Mouse (Mus musculus) midbrain, embryonic 11.5 days (tissue): ENCODE results near the gene Top3a. TPM values are rescaled to one million over a fixed set of nuclear protein-coding genes. Genes with fewer than 3 reads are reported as not detected.

ENCODE experiments used
- ATAC-seq: fragments of 200-750 bp; cut with Nextera tagmentation; 2 replicates; pipeline ENCODE4 v1.8.0; 2017; ENCODE audit warnings: moderate TSS enrichment, moderate library complexity; ENCODE audit not compliant: low FRiP score
- DNase-seq: peaks from one replicate; pipeline ENCODE4 v3.0.0; 2015; ENCODE audit warnings: low spot score; ENCODE audit errors: missing footprints
- H3K27ac ChIP-seq: fragments of 300-500 bp; sonication (generic); 2 replicates; pipeline ENCODE4 v1.5.1; 2014; ENCODE audit warnings: low read depth, low read length
- H3K27me3 ChIP-seq: fragments of 300-500 bp; sonication (generic); 2 replicates; pipeline ENCODE4 v1.6.1; 2014; ENCODE audit warnings: mild to moderate bottlenecking, low read length, moderate library complexity, mixed read lengths; ENCODE audit not compliant: control insufficient read depth, insufficient read depth
- H3K36me3 ChIP-seq: fragments of 300-500 bp; sonication (generic); 2 replicates; pipeline ENCODE4 v1.6.1; 2014; ENCODE audit warnings: mild to moderate bottlenecking, low read length, moderate library complexity, mixed read lengths; ENCODE audit not compliant: control insufficient read depth, insufficient read depth
- H3K4me1 ChIP-seq: fragments of 300-500 bp; sonication (generic); 2 replicates; pipeline ENCODE4 v1.6.1; 2014; ENCODE audit warnings: low read length; ENCODE audit not compliant: control insufficient read depth, insufficient read depth
- H3K4me2 ChIP-seq: fragments of 300-500 bp; sonication (generic); 2 replicates; pipeline ENCODE4 v1.6.1; 2014; ENCODE audit warnings: mild to moderate bottlenecking, moderate library complexity
- H3K4me3 ChIP-seq: fragments of 300-500 bp; sonication (generic); 2 replicates; pipeline ENCODE4 v1.5.1; 2014; ENCODE audit warnings: low read depth, low read length
- H3K9ac ChIP-seq: fragments of 300-500 bp; sonication (generic); 2 replicates; pipeline ENCODE4 v1.6.1; 2014; ENCODE audit warnings: low read length
- H3K9me3 ChIP-seq: fragments of 300-500 bp; sonication (generic); 2 replicates; pipeline ENCODE4 v1.6.1; 2016; ENCODE audit warnings: low read length; ENCODE audit not compliant: control insufficient read depth
- WGBS: fragments of 180-500 bp; shearing (Covaris S2); extraction: QIAGEN DNeasy Blood & Tissue Kit; methylation state at CpG from one replicate; pipeline ENCODE4 v1.1.7; 2014; 5-methylcytosine and 5-hydroxymethylcytosine counted together
- polyA plus RNA-seq: library from polyadenylated mRNA; unstranded; fragments of >200 nt; fragmentation: Nextera tagmentation; extraction: Ambion mirVana; gene quantifications from 2 replicates; pipeline ENCODE4 v1.2.1, GENCODE M21; 2014

The Top3a gene
- polyA plus RNA-seq, 1 experiment from 2014 or later: 17.4 TPM

DNA sequence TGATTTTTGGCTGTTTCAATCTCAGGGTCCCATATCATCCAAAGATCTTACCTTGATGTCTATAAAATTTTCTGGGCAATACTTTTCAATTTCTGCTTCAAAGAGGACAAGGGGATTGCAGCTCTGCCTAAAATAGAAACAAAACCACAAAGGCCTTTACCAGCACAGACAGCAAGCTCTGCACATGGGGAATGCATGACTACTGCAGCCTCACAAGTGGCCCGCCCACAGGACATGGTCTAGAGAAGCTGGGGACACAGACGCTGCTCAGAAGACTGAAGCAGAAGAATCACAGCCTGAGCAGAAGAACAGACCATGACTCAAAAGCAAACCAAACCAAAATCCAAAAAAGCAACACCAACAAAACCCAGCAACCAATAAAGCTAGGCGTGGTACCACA is 15.5 kb downstream of the Top3a start:
- Histone ChIP-seq H3K4me3 (no peak overlapping the region), H3K9ac (no peak overlapping the region), H3K4me1 (no peaks in the 10 kb centered on the region), H3K4me2 (no peak overlapping the region), H3K36me3 (peaks cover 8% of the 10 kb centered on the region), H3K9me3 (no peaks in the 10 kb centered on the region), H3K27me3 (no peaks in the 10 kb centered on the region), H3K27ac (no peak overlapping the region)
- ATAC-seq (no peak), DNase-seq (no peak)
- WGBS: 89% methylated on average over 3 of the region's 3 CpGs

DNA sequence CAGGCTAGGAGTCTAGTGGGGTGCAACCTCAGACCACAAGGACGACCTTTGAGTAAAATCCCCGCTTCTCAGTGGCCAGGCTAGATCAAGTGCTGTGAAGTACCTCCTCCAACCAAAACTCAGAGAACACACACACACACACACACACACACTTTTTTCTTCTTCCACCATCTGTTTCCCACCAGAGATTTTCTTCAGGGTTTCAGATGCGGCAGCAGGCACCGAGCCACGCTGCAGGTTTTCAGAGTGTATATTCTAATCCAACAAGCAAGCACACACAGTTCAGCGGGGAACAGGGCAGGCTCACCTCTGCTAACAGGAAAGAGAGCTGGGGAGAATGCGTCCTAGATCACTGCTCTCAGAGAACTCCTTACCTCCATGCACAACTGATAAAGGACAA is 21.6 kb downstream of the Top3a start:
- Histone ChIP-seq H3K36me3 (peaks cover 24% of the 10 kb centered on the region), H3K9me3 (no peaks in the 10 kb centered on the region), H3K27me3 (no peaks in the 10 kb centered on the region), H3K4me2 (no peak overlapping the region), H3K9ac (no peak overlapping the region), H3K4me1 (no peaks in the 10 kb centered on the region), H3K4me3 (no peak overlapping the region), H3K27ac (no peak overlapping the region)
- 97% methylated on average over 7 of the region's 7 CpGs for WGBS
- ATAC-seq (no peak), DNase-seq (no peak)

DNA sequence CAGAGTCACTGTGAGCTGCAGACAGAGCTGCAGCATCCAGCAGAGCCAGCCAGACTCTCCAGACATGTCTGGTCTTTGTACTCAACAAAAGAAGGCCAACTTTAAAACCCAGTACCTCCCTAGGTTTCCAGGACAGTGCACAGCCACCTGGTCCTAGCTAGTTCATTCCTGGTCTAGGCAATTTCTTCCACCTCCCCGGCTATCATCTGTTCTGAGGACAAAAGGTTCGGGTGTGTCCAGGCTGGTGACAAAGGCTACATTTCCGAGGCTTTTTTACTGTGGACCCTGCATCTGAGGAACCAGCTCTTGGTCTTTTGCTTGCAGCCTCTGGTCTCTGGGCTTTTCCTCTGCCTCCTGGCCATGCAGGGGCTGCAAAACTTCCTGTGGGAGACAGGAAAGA is 36.8 kb downstream of the Top3a start:
- Histone ChIP-seq H3K27me3 (no peaks in the 10 kb centered on the region), H3K9ac (no peak overlapping the region), H3K4me1 (no peaks in the 10 kb centered on the region), H3K36me3 (peaks cover 14% of the 10 kb centered on the region; the same call in 1 of the 2 replicates), H3K4me3 (no peak overlapping the region), H3K27ac (no peak overlapping the region), H3K9me3 (no peaks in the 10 kb centered on the region), H3K4me2 (no peak overlapping the region)
- ATAC-seq (no peak), DNase-seq (no peak)
- WGBS: 86% methylated on average over 3 of the region's 3 CpGs

DNA sequence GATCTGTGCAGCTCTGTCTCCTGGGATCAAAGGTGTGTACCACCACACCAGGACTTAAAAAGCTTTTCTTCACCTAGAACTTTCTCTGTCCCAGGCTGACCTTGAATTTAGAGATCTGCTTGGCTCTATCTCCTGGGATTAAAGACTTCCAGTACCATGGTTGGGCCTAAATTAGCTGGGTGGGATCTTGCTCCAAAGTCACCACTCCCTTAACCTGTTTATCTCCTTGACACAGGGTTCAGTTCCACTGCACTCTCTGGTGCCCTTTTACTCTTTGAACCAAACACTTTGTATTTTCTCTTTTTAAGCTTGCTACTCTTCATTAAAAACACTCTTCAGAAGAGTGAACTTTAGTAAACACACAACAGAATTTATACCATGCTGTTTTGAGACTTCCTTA is 39.7 kb downstream of the Top3a start:
- Histone ChIP-seq H3K36me3 (peaks cover 7% of the 10 kb centered on the region; the same call in 1 of the 2 replicates), H3K27ac (no peak overlapping the region)

DNA sequence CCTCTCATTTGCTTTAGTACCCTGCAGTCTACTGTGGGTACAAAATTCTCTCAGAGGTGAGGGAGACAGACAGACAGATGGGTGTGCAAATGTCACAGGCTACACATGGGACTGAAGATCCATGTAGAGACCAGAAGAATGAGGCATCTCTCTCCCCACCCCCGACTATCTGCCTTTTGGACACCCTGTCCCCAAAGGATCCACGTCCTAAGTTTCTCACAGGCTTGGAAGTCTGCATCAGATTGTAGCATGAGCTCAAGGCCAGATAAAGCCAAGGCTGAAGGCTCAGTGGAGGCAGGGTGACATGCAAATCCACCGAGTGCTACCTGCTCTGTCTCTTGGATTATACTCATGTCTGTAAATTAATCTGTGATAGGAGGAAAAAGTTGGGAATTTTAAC is 40.7 kb downstream of the Top3a start:
- no peak overlapping the region for H3K4me3 ChIP-seq
- H3K9me3 ChIP-seq: no peaks in the 10 kb centered on the region
- no peak overlapping the region for H3K4me2 ChIP-seq
- H3K27me3 ChIP-seq: no peaks in the 10 kb centered on the region
- H3K9ac ChIP-seq: no peak overlapping the region
- no peak overlapping the region for H3K27ac ChIP-seq
- DNase-seq: peak; percentile 2
- H3K36me3 ChIP-seq: no peaks in the 10 kb centered on the region; the same call in 1 of the 2 replicates
- H3K4me1 ChIP-seq: no peaks in the 10 kb centered on the region
- 83% methylated on average over 3 of the region's 3 CpGs for WGBS
- ATAC-seq: no peak

More for the DNA sequence above, 39.7 kb downstream of the Top3a start:
- Histone ChIP-seq H3K4me3 (no peak overlapping the region), H3K4me2 (no peak overlapping the region), H3K4me1 (no peaks in the 10 kb centered on the region), H3K9me3 (no peaks in the 10 kb centered on the region), H3K9ac (no peak overlapping the region), H3K27me3 (no peaks in the 10 kb centered on the region)
- ATAC-seq: no peak
- DNase-seq: peak; percentile 28

DNA sequence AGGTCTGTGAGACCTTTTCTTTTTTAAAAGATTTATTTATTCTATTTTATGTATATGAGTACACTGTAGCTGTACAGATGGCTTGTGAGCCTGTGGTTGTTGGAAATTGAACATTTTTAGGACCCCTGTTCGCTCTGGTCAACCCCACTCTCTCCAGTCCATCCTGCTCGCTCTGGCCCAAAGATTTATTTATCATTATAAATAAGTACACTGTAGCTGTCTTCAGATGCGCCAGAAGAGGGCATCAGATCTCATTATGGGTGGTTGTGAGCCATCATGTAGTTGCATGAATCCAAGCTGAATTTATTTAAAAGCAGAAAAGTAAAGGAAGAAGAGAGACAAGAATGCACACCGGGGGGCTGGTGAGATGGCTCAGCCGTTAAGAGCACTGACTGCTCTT is 42.0 kb downstream of the Top3a start:
- ATAC-seq (no peak), DNase-seq (no peak)
- no peak overlapping the region for H3K4me3 ChIP-seq
- H3K9ac ChIP-seq: no peak overlapping the region
- H3K27me3 ChIP-seq: no peaks in the 10 kb centered on the region
- no peak overlapping the region for H3K27ac ChIP-seq
- no peaks in the 10 kb centered on the region for H3K9me3 ChIP-seq
- WGBS: 72% methylated on average over 5 of the region's 5 CpGs
- H3K4me2 ChIP-seq: no peak overlapping the region
- H3K4me1 ChIP-seq: no peaks in the 10 kb centered on the region
- no peaks in the 10 kb centered on the region; the same call in 1 of the 2 replicates for H3K36me3 ChIP-seq

DNA sequence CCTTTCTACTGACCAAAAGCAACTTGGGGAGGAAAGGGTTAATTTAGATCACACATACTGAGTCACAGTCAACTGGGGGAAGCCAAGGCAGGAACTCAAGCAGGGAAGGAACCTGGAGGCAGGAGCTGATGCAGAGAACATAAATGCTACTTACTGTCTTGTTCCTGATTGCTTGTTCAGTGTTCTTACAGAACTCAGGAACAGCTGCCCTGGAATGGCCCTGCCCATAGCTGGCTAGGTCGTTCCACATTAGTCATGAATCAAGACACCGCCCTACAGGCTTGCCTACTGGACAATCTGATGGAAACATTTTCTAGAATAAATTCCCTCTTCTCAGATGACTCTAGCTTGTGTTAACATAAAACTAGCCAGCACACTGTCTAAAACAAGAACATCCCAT is 43.0 kb downstream of the Top3a start:
- no peak overlapping the region for H3K9ac ChIP-seq
- H3K36me3 ChIP-seq: no peaks in the 10 kb centered on the region
- H3K9me3 ChIP-seq: no peaks in the 10 kb centered on the region
- H3K4me3 ChIP-seq: no peak overlapping the region
- H3K4me1 ChIP-seq: no peaks in the 10 kb centered on the region
- no peak overlapping the region for H3K4me2 ChIP-seq
- ATAC-seq: no peak
- no peak overlapping the region for H3K27ac ChIP-seq
- 92% methylated on average over 2 of the region's 2 CpGs for WGBS
- no peak for DNase-seq
- no peaks in the 10 kb centered on the region for H3K27me3 ChIP-seq

DNA sequence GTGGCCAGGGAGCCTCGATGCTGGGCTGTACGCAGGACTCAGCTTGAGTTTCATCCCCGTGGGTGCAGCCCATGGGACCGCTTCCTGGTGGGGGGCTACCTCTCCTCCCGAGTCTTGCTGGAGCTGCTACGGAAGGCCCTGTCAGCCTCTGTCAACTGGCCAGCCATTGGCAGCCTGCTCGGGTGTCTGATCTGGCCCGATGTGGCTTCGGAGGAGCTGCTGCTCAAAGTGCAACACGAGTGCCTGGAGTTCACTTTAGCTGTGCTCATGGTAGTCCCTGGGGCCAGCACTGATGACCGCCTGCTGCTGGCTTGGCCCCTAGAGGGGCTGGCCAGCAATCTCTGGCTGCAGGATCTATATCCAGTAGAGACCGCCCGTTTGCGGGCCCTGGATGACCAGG is 45.9 kb downstream of the Top3a start:
- no peak overlapping the region for H3K27ac ChIP-seq
- no peaks in the 10 kb centered on the region for H3K9me3 ChIP-seq
- 94% methylated on average over 14 of the region's 14 CpGs for WGBS
- DNase-seq (no peak), ATAC-seq (no peak)
- no peak overlapping the region for H3K4me3 ChIP-seq
- H3K4me1 ChIP-seq: peaks cover 14% of the 10 kb centered on the region
- no peaks in the 10 kb centered on the region for H3K27me3 ChIP-seq
- H3K9ac ChIP-seq: no peak overlapping the region
- H3K4me2 ChIP-seq: no peak overlapping the region
- no peaks in the 10 kb centered on the region for H3K36me3 ChIP-seq

DNA sequence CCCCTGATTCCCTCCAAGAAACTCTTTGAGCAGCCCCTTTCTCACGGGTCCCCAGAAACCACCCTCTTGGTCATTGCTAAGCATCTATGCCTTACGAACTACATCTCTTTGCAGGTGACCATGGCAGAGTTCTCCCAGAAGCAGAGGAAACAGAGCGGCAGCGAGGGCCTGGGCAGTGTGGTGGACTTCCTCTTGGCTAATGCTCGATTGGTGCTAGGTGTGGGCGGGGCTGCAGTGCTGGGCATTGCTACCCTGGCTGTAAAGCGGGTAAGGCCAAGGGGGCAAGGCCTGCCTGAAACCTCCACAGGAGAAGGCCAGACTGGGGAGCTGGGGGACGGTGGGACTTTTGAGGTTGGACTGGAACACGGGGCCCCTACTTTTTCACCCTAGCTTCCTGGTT is 47.0 kb downstream of the Top3a start:
- H3K9ac ChIP-seq: no peak overlapping the region
- DNase-seq (no peak), ATAC-seq (no peak)
- 90% methylated on average over 9 of the region's 9 CpGs for WGBS
- H3K27me3 ChIP-seq: no peaks in the 10 kb centered on the region
- H3K4me1 ChIP-seq: peaks cover 16% of the 10 kb centered on the region
- H3K4me2 ChIP-seq: no peak overlapping the region
- H3K36me3 ChIP-seq: no peaks in the 10 kb centered on the region
- H3K27ac ChIP-seq: no peak overlapping the region
- no peak overlapping the region for H3K4me3 ChIP-seq
- H3K9me3 ChIP-seq: no peaks in the 10 kb centered on the region

DNA sequence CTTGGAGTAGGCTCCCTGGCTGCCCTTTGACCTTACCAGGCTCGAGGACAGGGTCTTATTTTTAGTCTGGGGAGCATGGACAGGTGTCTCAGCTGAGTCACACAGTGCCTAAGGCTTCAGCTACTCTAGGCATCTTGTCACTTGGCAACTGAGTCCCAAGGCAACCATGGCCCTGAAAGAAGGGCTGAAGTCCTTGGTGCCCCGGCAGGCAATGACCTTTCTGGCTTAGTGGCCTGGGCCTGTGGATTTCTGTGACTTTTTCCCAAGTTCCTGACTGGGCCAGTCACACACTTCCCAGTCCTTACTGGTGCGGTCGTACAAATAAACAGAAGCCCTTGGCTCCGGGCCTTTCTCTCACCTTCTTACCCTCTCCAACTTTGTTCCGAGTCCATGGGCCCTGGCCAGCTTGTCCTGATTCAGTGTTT is 47.9 kb downstream of the Top3a start:
- H3K27ac ChIP-seq: no peak overlapping the region
- no peak overlapping the region for H3K4me3 ChIP-seq
- H3K27me3 ChIP-seq: no peaks in the 10 kb centered on the region
- no peak overlapping the region; the same call in 1 of the 2 replicates for H3K4me2 ChIP-seq
- H3K36me3 ChIP-seq: peaks cover 2% of the 10 kb centered on the region; the same call in 1 of the 2 replicates
- no peaks in the 10 kb centered on the region for H3K9me3 ChIP-seq
- WGBS: 68% methylated on average over 6 of the region's 6 CpGs
- H3K4me1 ChIP-seq: peaks cover 16% of the 10 kb centered on the region
- ATAC-seq (no peak), DNase-seq (no peak)
- no peak overlapping the region for H3K9ac ChIP-seq
